Mouse (Mus musculus) mouse embryonic stem cell (cell line): Measurements from ENCODE around the gene Mcu.

Source experiments
- in situ Hi-C, 2 experiments: fragments of 300-500 bp; cut with MboI; formaldehyde crosslinking; loops; 1 replicate in 1 of 2; 3 replicates in 1 of 2; pipeline ENCODE4 v1.14.3; 2019 to 2020; ENCODE audit warnings: low sequenced_read_pairs in 2 of 2, low pct_unique_long_range_greater_than_20kb in 1 of 2, mixed read lengths in 1 of 2; ENCODE audit not compliant: unreplicated experiment in 1 of 2

The Mcu gene

DNA sequence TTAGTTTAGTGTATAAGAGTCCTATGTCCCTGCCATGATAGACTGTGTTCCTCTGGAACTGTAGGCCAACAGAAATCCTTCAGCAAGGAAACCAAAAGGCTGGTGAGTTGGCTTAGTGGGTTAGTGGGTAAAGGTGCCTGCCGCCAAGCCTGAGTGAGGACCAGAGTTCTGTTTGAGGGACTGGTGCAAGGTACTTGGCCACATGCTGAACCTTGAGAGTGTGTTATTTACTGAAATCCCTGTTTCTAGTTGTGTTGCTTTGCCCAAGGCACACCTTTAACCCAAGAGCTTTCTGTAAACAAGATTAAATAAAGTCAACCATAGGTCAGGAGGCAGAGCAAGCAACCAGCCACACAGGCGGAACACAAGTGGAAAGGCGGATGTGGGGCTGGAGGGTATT is 150.9 kb downstream of the Mcu start:
- in situ Hi-C loops: no loop called here

DNA sequence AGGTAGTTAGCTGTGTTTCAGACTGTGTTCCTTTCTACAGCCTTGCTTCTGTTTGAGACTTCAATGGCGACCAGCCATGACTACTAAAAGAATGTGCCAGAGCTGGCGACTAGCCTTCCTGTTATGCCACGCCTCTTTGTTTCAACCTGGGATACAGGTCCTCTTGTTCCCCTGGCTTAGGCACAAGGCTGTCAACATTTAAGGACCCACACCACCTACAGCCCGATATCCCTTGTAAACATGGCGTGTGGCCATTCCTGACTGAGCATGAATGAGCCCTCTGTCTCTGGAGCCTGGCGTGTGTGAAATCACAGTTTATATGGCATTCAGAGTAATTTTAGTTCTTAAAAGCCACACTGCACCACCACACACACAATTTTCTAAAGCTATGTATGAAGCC is 154.2 kb downstream of the Mcu start:
- in situ Hi-C loops: no loop called here

DNA sequence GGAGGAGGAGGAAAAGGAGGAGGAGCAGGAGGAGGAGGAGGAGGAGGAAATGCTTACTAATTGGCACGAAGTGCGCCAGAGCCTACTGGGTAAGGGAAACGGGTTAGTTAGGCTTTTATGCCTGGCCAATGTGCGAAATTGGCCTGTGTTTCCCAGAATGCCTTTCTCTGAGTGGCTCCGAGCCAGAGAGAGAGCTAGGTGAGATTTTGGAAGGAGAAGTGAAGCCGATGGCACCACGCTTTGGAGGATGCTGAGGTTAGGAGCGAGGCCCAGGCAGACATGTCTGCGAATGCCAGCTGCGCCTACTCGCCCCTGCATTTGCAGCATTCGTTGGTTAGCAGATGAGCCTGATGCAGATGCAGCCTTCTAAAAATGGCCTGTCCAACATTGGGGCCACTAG is 156.7 kb downstream of the Mcu start:
- in situ Hi-C loops: no loop called here

DNA sequence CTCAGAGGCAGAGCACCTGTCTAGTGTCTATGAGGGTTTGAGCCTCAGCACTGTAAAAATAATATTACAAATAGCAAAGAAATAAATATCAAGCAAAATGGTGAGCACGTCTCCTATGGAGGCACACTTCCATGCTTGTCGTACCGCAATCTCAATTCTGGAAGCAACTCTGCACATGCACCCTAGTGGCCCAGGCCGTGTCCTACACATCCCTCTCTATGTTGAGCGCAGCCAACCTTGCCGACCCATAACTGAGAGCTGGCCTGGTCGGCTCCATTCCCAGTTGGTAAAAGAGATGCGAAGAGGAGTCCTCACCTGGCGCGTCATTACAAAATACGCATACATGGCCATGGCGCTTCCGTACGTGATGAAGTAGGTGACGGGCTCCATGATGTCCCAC is 161.9 kb downstream of the Mcu start:
- in situ Hi-C loops: no loop called here

DNA sequence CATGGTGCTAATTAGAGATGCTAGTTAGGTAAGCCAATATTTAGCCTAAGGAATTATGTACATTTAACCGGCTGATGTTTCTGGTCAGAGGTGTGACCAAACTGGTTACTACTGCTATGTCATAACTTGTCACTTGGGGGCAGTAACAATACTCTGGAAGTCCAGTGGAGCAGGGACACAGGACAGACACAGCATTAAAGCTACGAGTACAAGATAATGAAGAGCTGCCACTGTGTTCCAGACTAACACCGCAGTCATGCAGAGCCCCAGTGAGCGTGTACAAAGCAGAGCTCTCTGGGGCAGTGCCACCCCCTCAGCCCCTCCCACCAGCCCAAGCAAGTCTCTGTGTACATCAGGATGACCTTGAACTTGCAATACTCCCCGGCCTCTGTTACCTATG is 164.7 kb downstream of the Mcu start:
- in situ Hi-C loops: no loop called here

DNA sequence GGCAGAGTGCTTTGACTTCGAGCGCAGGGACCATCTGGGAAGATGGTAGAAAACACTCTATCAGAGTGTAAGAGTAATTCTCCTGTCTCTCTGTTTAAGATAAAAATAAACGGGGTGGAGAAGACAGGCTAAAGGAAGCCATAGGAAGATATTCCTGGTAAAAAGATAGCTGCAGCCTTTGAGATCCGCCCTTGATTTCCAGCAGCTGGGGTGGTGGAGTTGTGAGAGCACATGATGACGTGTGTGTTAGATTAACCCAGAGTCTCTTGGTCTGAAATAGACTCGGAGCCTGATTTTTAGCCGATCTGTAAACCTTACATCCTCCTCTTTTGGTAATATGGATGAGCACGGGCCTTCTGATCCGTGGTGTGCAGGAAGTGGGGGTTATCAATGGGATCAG is 168.9 kb downstream of the Mcu start:
- in situ Hi-C loops: no loop called here

DNA sequence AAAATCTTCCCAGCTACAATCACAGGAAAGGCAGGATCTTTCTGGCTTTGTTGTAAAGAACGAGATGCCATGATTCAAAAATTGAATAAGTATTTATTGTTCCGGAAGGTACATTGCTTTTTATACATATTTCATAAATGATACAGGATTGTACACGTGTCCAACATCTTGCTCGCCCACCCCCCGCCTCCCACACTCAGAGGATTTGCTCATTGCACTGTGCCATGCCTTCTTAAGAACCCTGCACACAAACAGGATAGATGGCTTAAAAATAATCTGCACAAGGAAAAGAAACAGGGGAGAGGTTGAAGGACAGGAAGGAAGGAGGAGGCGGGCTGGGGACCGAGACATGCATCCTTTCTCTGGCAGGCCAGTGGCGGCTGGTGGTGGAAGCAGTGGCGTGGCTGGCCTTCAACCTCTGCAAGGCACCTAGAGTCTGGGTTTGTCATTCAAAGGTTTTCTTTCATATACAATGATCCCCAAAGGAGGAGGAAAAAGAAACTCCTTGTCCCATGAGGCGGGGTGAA is 169.5 kb downstream of the Mcu start:
- in situ Hi-C loops: no loop called here

DNA sequence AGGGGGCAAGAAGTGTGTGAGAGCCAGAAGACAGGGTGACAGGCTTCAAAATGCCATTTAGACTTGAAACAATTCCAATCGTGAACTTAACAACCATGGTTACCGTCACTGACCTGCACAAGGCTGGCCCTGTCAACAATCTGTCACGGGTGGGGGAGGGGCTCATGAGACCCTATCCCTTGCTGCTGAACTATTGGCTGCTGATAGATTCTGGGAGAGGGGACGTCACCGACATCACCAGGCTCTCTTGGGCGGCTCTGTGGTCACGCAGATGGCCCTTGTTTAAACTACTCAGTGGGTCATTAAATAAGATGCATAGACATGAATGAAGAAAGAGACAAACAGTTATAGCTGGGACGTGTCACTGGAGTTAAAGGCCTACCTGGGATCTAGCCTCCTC is 171.9 kb downstream of the Mcu start:
- in situ Hi-C loops: no loop called here

DNA sequence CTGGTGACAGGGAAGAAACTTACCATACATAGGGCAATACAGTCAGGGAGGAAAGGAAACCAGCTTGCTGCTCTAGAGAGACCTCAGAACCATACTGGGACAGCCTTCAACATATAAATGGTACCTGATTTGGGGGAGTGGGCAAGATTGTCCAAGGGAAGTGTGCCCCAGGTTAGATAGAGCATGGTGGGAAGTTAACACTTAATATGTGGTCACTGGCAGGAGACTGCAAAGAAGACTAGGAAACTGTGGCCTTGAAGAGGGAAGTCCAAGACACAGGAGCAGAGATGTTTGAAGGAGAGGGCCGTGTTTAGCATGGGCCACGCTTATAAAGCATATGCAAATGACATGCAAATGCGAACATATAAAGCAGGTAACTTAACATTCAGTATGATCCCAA is 172.4 kb downstream of the Mcu start:
- in situ Hi-C loops: no loop called here

DNA sequence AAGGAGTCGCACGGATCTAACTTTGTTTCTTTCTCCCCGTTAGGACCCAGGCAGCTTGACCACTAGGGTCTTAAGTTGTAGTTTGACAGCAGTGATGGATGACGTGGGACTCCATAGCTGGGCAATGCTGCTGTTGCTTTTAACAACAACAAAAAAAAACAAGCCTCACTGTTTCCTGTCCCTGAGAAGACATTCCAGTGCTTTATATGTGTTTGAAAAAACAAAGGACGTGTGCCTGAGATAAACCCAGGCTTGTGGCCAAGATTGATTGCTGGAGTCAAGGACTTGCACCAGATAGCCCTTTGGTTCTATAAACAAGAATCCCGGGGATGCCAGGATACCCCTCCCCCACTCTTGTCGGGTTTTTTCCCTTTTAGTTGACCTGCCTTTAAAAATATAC is 173.3 kb downstream of the Mcu start:
- in situ Hi-C loops: no loop called here

DNA sequence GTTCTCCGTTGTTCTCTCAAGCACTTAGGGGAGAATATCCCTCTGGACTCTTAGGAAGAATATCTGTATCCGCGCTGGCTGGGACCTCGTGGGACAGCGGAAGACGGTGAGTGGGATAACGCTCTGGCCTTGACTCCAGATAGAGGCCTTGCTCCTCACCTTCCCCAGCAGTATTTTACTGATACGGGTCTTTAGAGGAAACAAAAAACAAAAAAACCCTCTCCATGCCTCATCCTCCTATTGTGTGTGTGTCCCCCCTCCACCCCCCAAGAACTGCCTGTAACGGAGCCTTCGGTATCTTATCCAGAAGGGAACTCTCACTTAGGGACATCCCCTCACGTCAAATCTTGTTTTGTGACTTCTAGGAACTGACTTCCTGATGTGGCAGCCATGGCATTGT is 174.8 kb downstream of the Mcu start, which contains the start of gene Oit3:
Oit3 (minus strand) TSS at position 44 of the 400 bp plus-strand sequence.
- in situ Hi-C loops: no loop called here

DNA sequence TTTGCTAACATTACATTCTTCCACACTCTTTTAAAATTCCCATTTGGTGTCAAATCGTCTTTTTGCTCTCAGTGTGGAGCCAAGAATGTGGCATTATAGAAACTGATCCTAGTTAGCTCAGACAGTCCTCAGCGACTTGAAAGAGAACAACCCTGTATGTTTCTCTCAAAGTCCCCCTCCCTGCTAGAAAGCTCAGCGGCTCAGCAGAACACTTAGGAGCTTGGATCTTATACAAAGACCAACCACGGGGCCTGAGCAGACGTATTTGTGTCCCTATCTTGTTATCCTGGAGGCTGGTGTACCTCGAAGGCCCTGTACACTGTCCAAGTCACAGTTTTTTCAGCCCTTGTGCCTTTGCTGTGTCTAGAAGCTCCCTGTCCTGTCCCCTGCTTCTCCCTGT is 176.3 kb downstream of the Mcu start:
- in situ Hi-C loops: no loop called here

DNA sequence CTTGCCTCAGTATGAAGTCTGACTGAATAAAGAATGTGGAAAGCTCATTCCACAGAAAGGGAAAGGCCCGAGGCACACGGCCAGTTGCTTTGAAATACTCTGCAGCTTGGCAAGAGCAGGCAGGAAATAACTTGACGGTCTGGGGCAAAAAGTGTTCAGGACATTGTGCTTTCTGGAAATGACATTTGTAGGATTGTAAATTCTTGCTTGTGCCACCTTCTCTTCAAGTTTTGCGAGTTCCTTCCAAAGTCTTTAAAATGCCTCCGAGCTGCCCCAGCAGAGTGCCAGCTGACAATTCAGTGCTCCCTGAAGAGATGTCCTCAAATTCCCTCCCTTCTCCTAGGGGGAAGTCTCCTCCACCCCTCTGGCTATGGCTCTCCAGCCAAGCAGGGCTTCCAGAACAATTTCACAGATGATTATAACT is 177.0 kb downstream of the Mcu start:
- in situ Hi-C loops: no loop called here

DNA sequence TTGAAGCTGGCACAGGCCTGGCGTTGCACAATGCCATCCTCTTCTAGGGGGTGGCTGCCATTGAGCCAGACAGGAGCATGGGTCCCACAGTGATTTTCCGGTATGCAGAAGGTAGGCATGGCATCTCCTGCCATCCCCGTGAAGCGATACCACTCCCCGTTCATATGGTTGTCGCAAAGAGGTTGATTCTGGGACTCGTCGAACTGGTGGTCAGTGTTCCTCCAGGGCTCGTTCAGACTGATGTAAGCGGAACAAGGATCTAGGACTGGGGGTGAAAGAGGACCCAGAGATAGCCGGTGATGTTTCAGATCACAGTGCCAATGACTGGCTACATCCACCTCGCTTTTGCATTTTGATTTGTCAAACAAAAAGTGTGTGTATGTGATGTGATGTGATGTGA is 177.8 kb downstream of the Mcu start:
- in situ Hi-C loops: no loop called here

DNA sequence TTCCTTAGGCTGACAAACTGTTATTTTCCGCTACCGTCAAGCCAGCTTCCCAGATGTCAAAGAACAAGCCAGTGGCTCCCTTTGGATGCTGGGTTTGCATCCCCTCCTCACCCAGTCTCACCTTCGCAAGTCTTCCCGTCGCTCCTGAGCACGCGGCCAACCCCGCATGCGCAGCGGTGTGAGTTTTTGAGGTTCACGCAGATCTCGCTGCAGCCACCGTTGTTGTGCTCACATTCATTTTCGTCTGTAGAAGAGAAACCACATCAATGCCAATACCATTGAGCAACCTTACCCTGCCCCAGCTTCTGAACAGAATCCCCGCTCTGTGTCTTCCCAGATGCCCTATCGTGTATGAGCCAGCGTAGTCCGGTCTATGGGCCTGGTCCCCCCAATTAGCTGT is 180.7 kb downstream of the Mcu start:
- in situ Hi-C loops: no loop called here

DNA sequence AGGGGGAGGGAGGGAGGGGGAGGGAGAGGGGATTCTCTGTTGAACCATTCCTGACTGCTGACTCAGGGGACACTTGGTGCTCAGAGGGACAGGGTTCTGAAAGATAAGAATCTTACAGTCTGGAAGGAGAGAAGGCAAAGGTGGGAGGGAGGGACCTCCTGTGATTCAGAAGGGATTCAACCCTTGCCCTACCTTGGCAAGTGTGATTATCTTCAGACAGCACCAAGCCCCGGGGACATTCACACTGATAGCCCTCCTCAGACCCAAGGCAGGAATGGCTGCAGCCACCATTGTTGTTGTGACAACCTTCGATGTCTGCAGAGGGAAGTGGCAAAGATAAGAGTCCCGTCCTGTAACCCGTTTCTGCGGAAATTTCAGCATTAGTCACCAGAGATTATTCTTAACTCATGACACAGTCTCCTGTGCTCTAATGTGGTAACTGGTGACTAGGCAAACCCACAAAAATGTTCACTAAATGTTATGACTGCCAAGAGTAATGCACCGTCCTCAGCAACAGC is 185.7 kb downstream of the Mcu start:
- in situ Hi-C loops: no loop called here

DNA sequence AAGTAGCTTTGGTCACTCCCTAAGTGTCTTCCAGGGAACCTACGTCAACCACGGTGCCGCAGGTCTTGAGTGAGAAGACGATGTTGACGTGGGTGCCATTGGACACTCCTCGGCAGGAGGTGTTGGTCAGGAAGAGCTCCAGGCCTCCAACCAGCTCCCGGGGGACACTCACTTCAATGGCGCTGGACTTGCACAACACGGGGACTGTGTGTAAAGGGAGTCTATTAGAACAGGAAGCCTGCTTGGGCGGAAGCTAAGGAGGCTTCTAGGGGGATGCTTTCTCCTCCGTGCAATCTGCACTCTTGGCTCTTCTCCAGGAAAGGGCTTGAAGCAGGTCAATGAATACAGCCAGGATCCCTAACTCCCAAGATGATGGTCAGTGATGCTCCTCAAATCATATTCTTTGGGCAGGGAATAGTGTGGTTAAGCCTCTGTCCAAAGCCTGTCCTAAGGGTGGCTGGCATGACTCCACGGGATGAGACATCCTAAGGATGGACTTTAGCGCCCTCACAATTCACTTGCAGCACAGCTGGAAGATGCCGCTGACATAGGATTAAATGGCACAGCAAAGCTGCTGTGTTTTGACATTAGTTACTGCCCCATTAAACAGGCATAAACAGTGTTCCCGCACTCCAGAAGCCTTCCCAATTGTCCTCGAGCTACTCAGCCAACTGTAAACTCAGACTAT is 186.9 kb downstream of the Mcu start:
- in situ Hi-C loops: no loop called here

DNA sequence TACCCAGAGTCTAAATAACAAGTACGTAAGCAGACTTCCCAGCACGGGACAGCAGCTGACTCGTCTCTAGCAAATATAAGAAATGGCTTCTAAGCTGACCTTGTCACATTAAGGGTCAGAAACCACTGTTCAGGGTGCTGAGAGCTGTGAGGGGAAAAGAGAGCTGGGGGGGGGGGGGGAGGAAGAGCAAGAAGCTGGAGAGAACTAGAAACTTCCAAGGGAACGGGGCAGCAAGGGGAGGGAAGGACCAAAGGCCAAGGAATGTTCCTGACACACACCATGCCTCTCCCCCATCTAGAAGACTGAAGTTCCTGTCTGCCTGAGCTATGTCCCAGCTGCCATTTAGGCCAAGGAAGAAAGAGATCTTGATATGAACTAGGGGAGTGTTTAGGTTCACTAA is 190.1 kb downstream of the Mcu start:
- in situ Hi-C loops: no loop called here

DNA sequence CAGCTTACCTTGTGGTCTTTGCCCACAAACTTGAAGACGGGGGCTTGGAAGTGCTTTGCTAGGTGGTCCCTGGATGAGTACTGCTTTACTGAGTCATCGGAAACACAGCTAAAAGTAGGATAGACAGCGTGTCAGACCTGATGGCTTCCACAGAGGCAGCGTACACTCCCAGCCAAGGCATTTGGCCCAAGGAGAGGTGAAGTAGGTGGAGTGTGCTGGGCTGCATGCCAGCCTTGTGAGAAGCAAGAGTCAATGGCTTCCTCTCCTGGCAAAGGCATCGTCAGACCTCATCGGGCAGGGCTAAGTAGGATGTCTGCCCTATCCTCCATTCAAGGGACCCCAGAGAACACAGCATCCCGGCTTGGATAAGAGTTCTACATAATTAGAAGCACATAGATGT is 191.1 kb downstream of the Mcu start:
- in situ Hi-C loops: no loop called here

DNA sequence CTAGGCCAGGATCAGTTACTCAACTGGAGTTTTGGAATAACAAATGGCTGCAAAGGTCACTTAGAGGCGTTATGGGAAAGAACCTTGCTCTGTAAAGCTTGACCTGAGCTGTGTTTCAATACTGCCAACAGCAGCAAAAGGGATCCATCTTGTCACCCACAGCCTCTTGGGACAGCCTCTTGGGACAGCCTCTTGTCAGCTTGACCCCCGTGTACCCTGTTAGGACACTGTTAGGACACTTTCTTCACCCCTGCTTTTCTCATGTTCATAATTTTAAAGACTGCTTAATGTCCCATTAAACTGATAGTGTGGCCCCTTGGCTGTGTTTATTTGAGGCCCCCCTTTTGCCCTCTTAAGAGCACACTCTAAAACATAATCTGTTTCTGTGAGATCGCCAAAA is 192.0 kb downstream of the Mcu start:
- in situ Hi-C loops: no loop called here
